Mouse (Mus musculus): ENCODE measurements around the gene Washc3. TPM values are rescaled to one million over a fixed set of nuclear protein-coding genes. Genes with fewer than 3 reads are reported as not detected.

Gene Washc3
- polyA plus RNA-seq, 1 experiment from 2014 or later, result 98.4 TPM

DNA sequence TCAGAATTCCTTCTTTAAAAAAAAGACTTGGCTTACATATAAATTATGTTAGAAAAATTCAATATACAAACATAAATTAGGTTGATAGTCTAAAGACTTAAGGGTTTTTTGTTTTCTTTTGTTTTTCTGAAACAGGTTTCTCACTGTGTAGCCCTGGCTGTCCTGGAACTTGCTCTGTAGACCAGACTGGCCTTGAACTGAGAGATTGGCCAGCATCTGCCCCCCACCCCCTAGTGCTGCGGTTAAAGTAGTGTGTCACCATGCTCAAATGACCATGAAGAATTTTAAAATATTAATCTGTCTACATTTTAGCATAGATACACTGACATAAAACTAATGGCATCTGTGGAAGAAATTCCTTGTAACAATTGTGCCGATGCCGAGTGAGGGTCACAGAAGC, 17.3 kb downstream of the Washc3 start:
- no peaks in the 10 kb centered on the region for H3K9me3 ChIP-seq (replicated peaks; ENCODE audit: low read length)
- no peaks in the 10 kb centered on the region for H3K4me1 ChIP-seq (replicated peaks; ENCODE audit: insufficient read depth, low read length)
- no peak overlapping the region for H3K9ac ChIP-seq (ENCODE audit: low read depth, low read length)
- H3K27ac ChIP-seq, result no peak overlapping the region
- WGBS, result 89% methylated on average over 3 of the region's 3 CpGs
- TF ChIP-seq CTCF (IDR thresholded peaks at IDR 0.05; ENCODE audit: low read depth), result no peak
- H3K4me2 ChIP-seq (ENCODE audit: low read length), result no peak overlapping the region
- H3K27me3 ChIP-seq (ENCODE audit: insufficient read depth, low read length), result no peaks in the 10 kb centered on the region
- H3K36me3 ChIP-seq (ENCODE audit: insufficient read depth, low read length), result 0 out of 2 replicates have a peak, but pooled peaks cover 8% of the 10 kb centered on the region
- no peak for ATAC-seq (replicated peaks; ENCODE audit: low FRiP score, low read depth)
- DNase-seq (ENCODE audit: low spot score), result no peak
- no peak overlapping the region for H3K4me3 ChIP-seq (replicated peaks; ENCODE audit: low read depth, low read length)

DNA sequence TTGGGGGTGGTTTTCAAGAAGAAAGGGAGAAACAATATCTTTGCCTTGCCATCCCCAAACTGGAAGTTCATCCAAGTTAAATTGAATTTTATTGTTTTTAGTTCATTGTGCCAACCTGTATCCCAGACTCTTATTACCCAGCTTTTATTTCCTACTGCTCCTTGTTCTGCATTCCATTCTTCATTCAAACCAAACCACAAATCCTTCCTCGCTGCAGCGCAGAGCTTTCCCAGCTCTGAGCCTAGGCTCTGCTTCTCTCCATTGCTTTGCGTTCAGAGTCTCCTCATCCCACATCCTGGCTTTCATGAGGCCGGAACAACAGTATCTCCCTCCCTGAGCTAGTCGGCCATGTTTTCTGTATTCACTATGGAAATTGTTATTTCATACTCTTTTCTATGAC, 20.8 kb downstream of the Washc3 start:
- Histone ChIP-seq H3K4me1 (replicated peaks; ENCODE audit: insufficient read depth, low read length) (no peaks in the 10 kb centered on the region), H3K27ac (no peak overlapping the region), H3K4me3 (replicated peaks; ENCODE audit: low read depth, low read length) (no peak overlapping the region), H3K27me3 (ENCODE audit: insufficient read depth, low read length) (no peaks in the 10 kb centered on the region), H3K9me3 (replicated peaks; ENCODE audit: low read length) (no peaks in the 10 kb centered on the region), H3K36me3 (ENCODE audit: insufficient read depth, low read length) (peaks cover 9% of the 10 kb centered on the region; the same call in 1 of the 2 replicates), H3K4me2 (ENCODE audit: low read length) (no peak overlapping the region), H3K9ac (ENCODE audit: low read depth, low read length) (no peak overlapping the region)
- no peak for TF ChIP-seq CTCF (IDR thresholded peaks at IDR 0.05; ENCODE audit: low read depth)
- 68% methylated on average over 5 of the region's 5 CpGs for WGBS
- ATAC-seq (replicated peaks; ENCODE audit: low FRiP score, low read depth) (no peak), DNase-seq (ENCODE audit: low spot score) (peak; percentile 37)

DNA sequence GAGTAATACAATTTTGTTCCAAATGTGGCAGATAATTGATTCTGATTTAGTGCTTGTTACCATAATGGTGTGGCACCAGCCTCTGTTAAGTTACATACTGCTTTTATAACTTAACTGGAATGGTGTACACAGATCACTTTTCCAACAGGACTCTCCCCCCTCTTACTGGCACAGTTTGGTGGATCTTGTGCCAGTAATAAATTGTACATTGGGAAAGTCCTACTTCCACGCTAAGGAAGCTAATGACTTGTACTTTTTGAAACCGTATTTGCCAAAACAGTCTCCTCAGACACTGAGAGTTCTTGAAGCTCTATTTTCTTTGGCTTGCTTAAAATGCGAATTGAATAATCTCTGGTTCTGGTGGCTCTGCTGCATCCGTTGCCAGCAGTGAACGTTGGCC, 24.5 kb downstream of the Washc3 start:
- Histone ChIP-seq H3K4me3 (replicated peaks; ENCODE audit: low read depth, low read length) (no peak overlapping the region), H3K9me3 (replicated peaks; ENCODE audit: low read length) (no peaks in the 10 kb centered on the region), H3K4me1 (replicated peaks; ENCODE audit: insufficient read depth, low read length) (no peaks in the 10 kb centered on the region), H3K27me3 (ENCODE audit: insufficient read depth, low read length) (no peaks in the 10 kb centered on the region), H3K4me2 (ENCODE audit: low read length) (no peak overlapping the region), H3K36me3 (ENCODE audit: insufficient read depth, low read length) (peaks cover 3% of the 10 kb centered on the region; the same call in 1 of the 2 replicates), H3K27ac (no peak overlapping the region), H3K9ac (ENCODE audit: low read depth, low read length) (no peak overlapping the region)
- 73% methylated on average over 5 of the region's 5 CpGs for whole genome bisulfite sequencing
- no peak for TF ChIP-seq CTCF (IDR thresholded peaks at IDR 0.05; ENCODE audit: low read depth)
- ATAC-seq (replicated peaks; ENCODE audit: low FRiP score, low read depth) (no peak), DNase-seq (ENCODE audit: low spot score) (no peak)

DNA sequence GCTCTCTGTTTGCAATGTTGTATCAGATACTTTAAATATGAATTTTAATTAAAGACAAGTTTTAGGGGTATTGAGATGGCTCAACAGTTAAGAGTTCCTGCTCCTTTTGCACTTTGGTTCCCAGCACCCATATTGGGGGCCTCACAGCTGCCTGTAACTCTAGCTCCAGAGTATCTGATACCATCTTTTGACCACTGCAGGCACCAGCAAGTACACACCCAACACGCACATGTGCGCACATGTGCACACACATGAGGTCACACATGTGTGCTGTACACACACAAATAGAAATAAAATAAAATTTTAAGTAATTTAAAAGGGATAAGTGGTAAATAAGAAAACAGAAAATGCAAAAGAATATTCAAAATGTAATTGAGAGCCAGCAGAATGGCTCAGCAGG, 27.1 kb downstream of the Washc3 start:
- ATAC-seq (replicated peaks; ENCODE audit: low FRiP score, low read depth) (no peak), DNase-seq (ENCODE audit: low spot score) (no peak)
- Histone ChIP-seq H3K4me2 (ENCODE audit: low read length) (no peak overlapping the region), H3K4me3 (replicated peaks; ENCODE audit: low read depth, low read length) (no peak overlapping the region), H3K27ac (no peak overlapping the region), H3K9ac (ENCODE audit: low read depth, low read length) (no peak overlapping the region), H3K36me3 (ENCODE audit: insufficient read depth, low read length) (peaks cover 3% of the 10 kb centered on the region; the same call in 1 of the 2 replicates), H3K4me1 (replicated peaks; ENCODE audit: insufficient read depth, low read length) (no peaks in the 10 kb centered on the region), H3K9me3 (replicated peaks; ENCODE audit: low read length) (no peaks in the 10 kb centered on the region), H3K27me3 (ENCODE audit: insufficient read depth, low read length) (no peaks in the 10 kb centered on the region)
- WGBS, result 88% methylated on average over 2 of the region's 2 CpGs
- TF ChIP-seq CTCF (IDR thresholded peaks at IDR 0.05; ENCODE audit: low read depth), result no peak

DNA sequence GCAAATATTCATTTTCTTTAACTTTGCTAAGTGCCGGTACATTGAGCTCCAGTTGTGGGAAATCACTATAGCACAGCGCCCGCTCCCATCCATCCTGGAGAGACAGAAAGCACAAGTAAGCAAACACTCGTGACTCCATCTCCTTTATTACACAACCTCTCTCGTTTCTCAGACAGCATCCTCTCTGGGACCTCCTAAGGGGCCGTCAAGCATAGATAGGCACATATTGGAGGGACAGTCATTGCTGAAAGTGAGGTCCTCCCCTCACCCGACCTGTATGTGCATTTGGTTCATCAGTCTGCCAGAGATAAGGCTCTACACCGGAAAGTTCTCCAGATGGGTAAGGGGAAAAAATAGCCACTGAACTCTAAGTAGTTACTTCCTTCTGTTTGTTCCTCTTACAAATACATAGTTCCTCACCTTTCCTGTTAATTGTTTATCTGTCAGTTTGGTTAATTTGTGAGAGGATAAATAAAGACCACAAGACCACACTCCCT, 27.7 kb downstream of the Washc3 start:
- Histone ChIP-seq H3K4me3 (replicated peaks; ENCODE audit: low read depth, low read length) (no peak overlapping the region), H3K4me1 (replicated peaks; ENCODE audit: insufficient read depth, low read length) (no peaks in the 10 kb centered on the region), H3K27ac (no peak overlapping the region), H3K36me3 (ENCODE audit: insufficient read depth, low read length) (peaks cover 3% of the 10 kb centered on the region; the same call in 1 of the 2 replicates), H3K4me2 (ENCODE audit: low read length) (no peak overlapping the region), H3K9ac (ENCODE audit: low read depth, low read length) (no peak overlapping the region), H3K9me3 (replicated peaks; ENCODE audit: low read length) (no peaks in the 10 kb centered on the region), H3K27me3 (ENCODE audit: insufficient read depth, low read length) (no peaks in the 10 kb centered on the region)
- DNase-seq (ENCODE audit: low spot score) (peak; percentile 33), ATAC-seq (replicated peaks; ENCODE audit: low FRiP score, low read depth) (no peak)
- no peak for TF ChIP-seq CTCF (IDR thresholded peaks at IDR 0.05; ENCODE audit: low read depth)
- 68% methylated on average over 8 of the region's 8 CpGs for WGBS

DNA sequence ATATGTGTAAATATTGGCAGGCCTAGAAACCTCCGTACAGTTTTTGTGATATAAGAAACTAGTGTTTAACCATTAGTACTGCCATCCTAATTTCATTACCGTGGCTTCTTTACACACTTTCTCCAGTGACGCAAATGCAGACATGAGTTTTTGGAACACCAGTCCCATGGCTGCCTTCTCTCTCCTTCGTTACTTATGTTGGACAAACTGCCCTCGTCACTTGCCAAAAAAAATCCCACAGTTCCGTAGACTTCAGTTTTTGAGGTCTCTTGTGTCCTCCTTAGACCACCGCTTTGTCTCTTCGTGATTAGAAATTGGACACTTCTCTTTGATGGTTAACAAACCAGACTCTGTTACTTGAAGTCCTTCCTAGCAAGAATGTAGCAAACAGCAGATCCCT, 30.8 kb downstream of the Washc3 start:
- H3K9me3 ChIP-seq (replicated peaks; ENCODE audit: low read length), result no peaks in the 10 kb centered on the region
- WGBS, result 69% methylated on average over 8 of the region's 8 CpGs
- H3K27ac ChIP-seq, result no peak overlapping the region
- no peaks in the 10 kb centered on the region for H3K27me3 ChIP-seq (ENCODE audit: insufficient read depth, low read length)
- H3K4me3 ChIP-seq (replicated peaks; ENCODE audit: low read depth, low read length), result no peak overlapping the region
- no peak for DNase-seq (ENCODE audit: low spot score)
- H3K4me1 ChIP-seq (replicated peaks; ENCODE audit: insufficient read depth, low read length), result no peaks in the 10 kb centered on the region
- no peak overlapping the region for H3K9ac ChIP-seq (ENCODE audit: low read depth, low read length)
- no peak overlapping the region for H3K4me2 ChIP-seq (ENCODE audit: low read length)
- ATAC-seq (replicated peaks; ENCODE audit: low FRiP score, low read depth), result no peak
- no peak for TF ChIP-seq CTCF (IDR thresholded peaks at IDR 0.05; ENCODE audit: low read depth)
- H3K36me3 ChIP-seq (ENCODE audit: insufficient read depth, low read length), result peaks cover 15% of the 10 kb centered on the region; the same call in 1 of the 2 replicates

DNA sequence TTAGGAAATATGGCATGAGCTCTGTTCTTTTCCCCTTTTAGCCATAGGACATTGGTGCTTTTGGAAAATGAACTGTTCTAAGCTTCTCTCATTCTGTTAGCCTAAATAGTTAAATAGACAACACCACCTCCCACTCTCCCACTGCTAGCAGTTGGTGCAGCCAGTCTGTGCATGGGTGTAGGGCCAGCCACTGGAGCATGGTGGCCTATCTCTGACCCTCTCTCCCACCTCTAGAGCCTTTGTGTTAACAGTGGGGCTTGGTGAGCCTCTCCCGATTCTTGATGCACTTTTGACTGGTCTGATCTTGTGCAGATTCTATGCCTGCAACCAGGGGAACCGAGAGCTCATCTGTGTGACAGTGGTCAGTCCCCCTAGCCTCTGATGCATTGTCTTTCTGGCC, 31.9 kb downstream of the Washc3 start:
- H3K36me3 ChIP-seq (ENCODE audit: insufficient read depth, low read length), result peaks cover 17% of the 10 kb centered on the region; the same call in 1 of the 2 replicates

More for the DNA sequence above, 31.9 kb downstream of the Washc3 start:
- DNase-seq (ENCODE audit: low spot score) (peak; percentile 39), ATAC-seq (replicated peaks; ENCODE audit: low FRiP score, low read depth) (peak; percentile 65; the same call in 1 of the 2 replicates)
- Histone ChIP-seq H3K4me2 (ENCODE audit: low read length) (no peak overlapping the region), H3K27ac (no peak overlapping the region), H3K4me3 (replicated peaks; ENCODE audit: low read depth, low read length) (no peak overlapping the region), H3K9me3 (replicated peaks; ENCODE audit: low read length) (no peaks in the 10 kb centered on the region), H3K27me3 (ENCODE audit: insufficient read depth, low read length) (no peaks in the 10 kb centered on the region), H3K9ac (ENCODE audit: low read depth, low read length) (no peak overlapping the region), H3K4me1 (replicated peaks; ENCODE audit: insufficient read depth, low read length) (no peaks in the 10 kb centered on the region)
- 52% methylated on average over 2 of the region's 2 CpGs for WGBS
- TF ChIP-seq CTCF (IDR thresholded peaks at IDR 0.05; ENCODE audit: low read depth), result no peak

Measured in kidney, postnatal 0 days (tissue).